8 mouse cellular contexts compared by ENCODE assay signal in the genomic region with DNA sequence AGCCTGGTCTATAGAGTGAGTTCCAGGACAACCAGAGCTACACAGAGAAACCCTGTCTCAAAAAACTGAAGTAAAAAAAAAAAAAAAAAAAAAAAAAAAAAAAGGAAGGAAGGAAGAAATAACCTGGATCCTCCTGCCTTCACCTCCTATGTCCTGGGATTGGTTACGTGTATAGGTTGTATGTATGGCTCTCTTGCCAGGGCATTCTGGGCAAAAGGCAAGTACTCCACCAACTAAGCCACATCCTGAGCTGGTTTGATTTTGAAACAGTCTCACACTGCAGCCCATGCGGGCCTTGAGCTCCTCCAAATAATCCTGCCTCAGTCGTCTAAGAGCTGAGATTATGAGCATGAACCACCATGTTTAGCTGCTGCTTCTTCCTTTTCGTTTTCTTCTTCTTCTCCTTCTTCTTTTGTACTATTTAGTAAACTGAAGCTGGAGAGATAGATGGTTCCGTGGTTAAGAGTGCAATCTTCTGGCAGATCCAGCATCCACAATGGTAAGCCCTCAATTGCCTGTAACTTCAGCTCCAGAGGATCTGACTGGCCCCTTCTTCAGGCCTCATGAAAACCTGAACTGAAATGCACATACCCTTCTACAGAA. TPM values are rescaled to one million over a fixed set of nuclear protein-coding genes. Genes with fewer than 3 reads are reported as not detected.
DNase-seq lines count a peak whose midpoint lies in the region; ATAC-seq and TF ChIP-seq lines count a peak whose summit lies in the region.

No protein-coding gene starts in this region.

- peak overlapping the region; percentile 88; the same call in 1 of the 2 replicates for H3K4me3 ChIP-seq in lung, postnatal 0 days (ENCODE audit: low read depth, low read length)
- peak overlapping the region; percentile 87 for H3K4me3 ChIP-seq in embryonic facial prominence, embryonic 14.5 days (ENCODE audit: low read depth, low read length)
- H3K4me3 ChIP-seq in limb, embryonic 11.5 days (ENCODE audit: low read depth, low read length): peak overlapping the region; percentile 61
- peak overlapping the region; percentile 92 for H3K4me3 ChIP-seq in stomach, embryonic 15.5 days (replicated peaks)

- intact Hi-C loops in left cerebral cortex, postnatal 4 days (cut with DNase I): no loop called here

- no peak for DNase-seq in lung, postnatal 0 days (ENCODE audit: low spot score)
- DNase-seq in lung, postnatal 36 days: no peak
- DNase-seq in embryonic facial prominence, embryonic 14.5 days (ENCODE audit: low spot score): no peak
- DNase-seq in limb, embryonic 11.5 days (ENCODE audit: low spot score): no peak
- no peak for DNase-seq in retina, embryonic 14.5 days (ENCODE audit: low spot score)
- DNase-seq in left cerebral cortex, postnatal 4 days: no peak
- DNase-seq in adrenal gland, adult 8-10 months: no peak

- TF ChIP-seq EP300 in lung, postnatal 0 days (IDR thresholded peaks at IDR 0.05): no peak

- H3K9me3 ChIP-seq in lung, postnatal 0 days (ENCODE audit: low read length): no peaks in the 10 kb centered on the region
- H3K9me3 ChIP-seq in embryonic facial prominence, embryonic 14.5 days (ENCODE audit: control insufficient read depth, low read length): no peaks in the 10 kb centered on the region
- no peaks in the 10 kb centered on the region for H3K9me3 ChIP-seq in limb, embryonic 11.5 days (ENCODE audit: control insufficient read depth, low read length)
- H3K9me3 ChIP-seq in stomach, embryonic 15.5 days: no peaks in the 10 kb centered on the region

- peaks cover 12% of the 10 kb centered on the region for H3K4me1 ChIP-seq in lung, postnatal 0 days (ENCODE audit: insufficient read depth, low read depth, low read length)
- peaks cover 20% of the 10 kb centered on the region for H3K4me1 ChIP-seq in embryonic facial prominence, embryonic 14.5 days (ENCODE audit: control insufficient read depth, insufficient read depth, low read length)
- peaks cover 21% of the 10 kb centered on the region for H3K4me1 ChIP-seq in limb, embryonic 11.5 days (ENCODE audit: control insufficient read depth, insufficient read depth, low read length)
- H3K4me1 ChIP-seq in stomach, embryonic 15.5 days: peaks cover 24% of the 10 kb centered on the region

- peak overlapping the region; percentile 24; the same call in 1 of the 2 replicates for H3K9ac ChIP-seq in lung, postnatal 0 days (replicated peaks; ENCODE audit: low read depth)
- H3K9ac ChIP-seq in embryonic facial prominence, embryonic 14.5 days (ENCODE audit: low read depth, low read length): peak overlapping the region; percentile 97
- peak overlapping the region; percentile 8 for H3K9ac ChIP-seq in limb, embryonic 11.5 days (ENCODE audit: low read length)
- H3K9ac ChIP-seq in stomach, embryonic 15.5 days: no peak overlapping the region

- H3K36me3 ChIP-seq in lung, postnatal 0 days (ENCODE audit: insufficient read depth, low read length): peaks cover 6% of the 10 kb centered on the region
- peaks cover 23% of the 10 kb centered on the region for H3K36me3 ChIP-seq in embryonic facial prominence, embryonic 14.5 days (ENCODE audit: control insufficient read depth, insufficient read depth, low read length)
- peaks cover 5% of the 10 kb centered on the region for H3K36me3 ChIP-seq in limb, embryonic 11.5 days (ENCODE audit: control insufficient read depth, insufficient read depth, low read length)
- peaks cover 10% of the 10 kb centered on the region for H3K36me3 ChIP-seq in stomach, embryonic 15.5 days

- WGBS in lung, postnatal 0 days: 63% methylated on average over 5 of the region's 5 CpGs
- 76% methylated on average over 5 of the region's 5 CpGs for whole genome bisulfite sequencing in embryonic facial prominence, embryonic 14.5 days
- WGBS in limb, embryonic 11.5 days: 82% methylated on average over 5 of the region's 5 CpGs
- 66% methylated on average over 5 of the region's 5 CpGs for WGBS in stomach, embryonic 15.5 days

- H3K27me3 ChIP-seq in lung, postnatal 0 days (replicated peaks; ENCODE audit: insufficient read depth, low read length): peaks cover 3% of the 10 kb centered on the region; the same call in 1 of the 2 replicates
- H3K27me3 ChIP-seq in embryonic facial prominence, embryonic 14.5 days (replicated peaks; ENCODE audit: control insufficient read depth, insufficient read depth, low read length): peaks cover 10% of the 10 kb centered on the region
- peaks cover 7% of the 10 kb centered on the region; the same call in 1 of the 2 replicates for H3K27me3 ChIP-seq in limb, embryonic 11.5 days (ENCODE audit: control insufficient read depth, insufficient read depth, low read length)
- H3K27me3 ChIP-seq in stomach, embryonic 15.5 days (replicated peaks): peaks cover 4% of the 10 kb centered on the region; the same call in 1 of the 2 replicates

- TF ChIP-seq CTCF in lung, postnatal 0 days (IDR thresholded peaks at IDR 0.05): no peak

- peak overlapping the region; percentile 67 for H3K4me2 ChIP-seq in lung, postnatal 0 days (replicated peaks; ENCODE audit: low read depth, low read length)
- H3K4me2 ChIP-seq in embryonic facial prominence, embryonic 14.5 days (ENCODE audit: low read depth, low read length): peak overlapping the region; percentile 74
- peak overlapping the region; percentile 76; the same call in 1 of the 2 replicates for H3K4me2 ChIP-seq in limb, embryonic 11.5 days (ENCODE audit: low read depth, severe bottlenecking)
- H3K4me2 ChIP-seq in stomach, embryonic 15.5 days: peak overlapping the region; percentile 54

- H3K27ac ChIP-seq in lung, postnatal 0 days (ENCODE audit: low read length): 0 out of 2 replicates have a peak overlapping the region, but pooled peaks have one; percentile 98
- H3K27ac ChIP-seq in embryonic facial prominence, embryonic 14.5 days (replicated peaks; ENCODE audit: low read depth, low read length): peak overlapping the region; percentile 98; the same call in 1 of the 2 replicates
- H3K27ac ChIP-seq in limb, embryonic 11.5 days (replicated peaks; ENCODE audit: low read depth, low read length): no peak overlapping the region
- H3K27ac ChIP-seq in stomach, embryonic 15.5 days: no peak overlapping the region; the same call in 1 of the 2 replicates

- no peak for ATAC-seq in lung, postnatal 0 days
- no peak for ATAC-seq in embryonic facial prominence, embryonic 14.5 days (ENCODE audit: low read depth)
- ATAC-seq in limb, embryonic 11.5 days (ENCODE audit: insufficient number of reproducible peaks, low FRiP score, low TSS enrichment, low read depth): no peak
- ATAC-seq in stomach, embryonic 15.5 days (ENCODE audit: insufficient read depth, low FRiP score, low read depth): no peak

RNA-seq across cellular contexts. Expression of a gene that starts 0.9 kb away (rescaled TPM):
- polyA plus RNA-seq in lung, postnatal 0 days (2015; fragmentation: Nextera tagmentation; extraction: Ambion mirVana): 16.2 and 17.7 TPM in 2 replicates
- 22.4 and 23.9 TPM in 2 replicates for polyA plus RNA-seq in embryonic facial prominence, embryonic 14.5 days (2014; fragmentation: Nextera tagmentation; extraction: Ambion mirVana)
- polyA plus RNA-seq in limb, embryonic 11.5 days (2014; fragmentation: Nextera tagmentation; extraction: Ambion mirVana): 34.8 and 35.2 TPM in 2 replicates
- polyA plus RNA-seq in stomach, embryonic 15.5 days (2015; fragmentation: Nextera tagmentation; extraction: Ambion mirVana): 26.3 and 26.7 TPM in 2 replicates
- total RNA-seq in left cerebral cortex, postnatal 4 days (2021): 10 to 100 TPM; 53.8 to 56.6 TPM
- 10 to 100 TPM; 55.2 to 85.7 (median 71.2) TPM for total RNA-seq in adrenal gland, adult 8-10 months (2022)

RNA-seq across cellular contexts. Expression of a gene that starts 3.7 kb away (rescaled TPM):
- 0.19 and 0.31 TPM in 2 replicates for polyA plus RNA-seq in lung, postnatal 0 days (2015; fragmentation: Nextera tagmentation; extraction: Ambion mirVana)
- polyA plus RNA-seq in embryonic facial prominence, embryonic 14.5 days (2014; fragmentation: Nextera tagmentation; extraction: Ambion mirVana): 1.4 and 2.8 TPM in 2 replicates
- 1.0 and 1.1 TPM in 2 replicates for polyA plus RNA-seq in limb, embryonic 11.5 days (2014; fragmentation: Nextera tagmentation; extraction: Ambion mirVana)
- polyA plus RNA-seq in stomach, embryonic 15.5 days (2015; fragmentation: Nextera tagmentation; extraction: Ambion mirVana): 2.4 and 2.6 TPM in 2 replicates
- total RNA-seq in left cerebral cortex, postnatal 4 days (2021): 10 to 100 TPM; 68.6 to 73.1 TPM
- total RNA-seq in adrenal gland, adult 8-10 months (2022): 10 to 100 TPM in 2 of 4 experiments, 1 to 10 TPM in 2; 6.8 to 22.2 (median 10.1) TPM

RNA-seq across cellular contexts. Expression of a gene that starts 13.5 kb away (rescaled TPM):
- 89.6 and 94.2 TPM in 2 replicates for polyA plus RNA-seq in lung, postnatal 0 days (2015; fragmentation: Nextera tagmentation; extraction: Ambion mirVana)
- 93.4 and 96.9 TPM in 2 replicates for polyA plus RNA-seq in embryonic facial prominence, embryonic 14.5 days (2014; fragmentation: Nextera tagmentation; extraction: Ambion mirVana)
- polyA plus RNA-seq in limb, embryonic 11.5 days (2014; fragmentation: Nextera tagmentation; extraction: Ambion mirVana): 107 and 110 TPM in 2 replicates
- polyA plus RNA-seq in stomach, embryonic 15.5 days (2015; fragmentation: Nextera tagmentation; extraction: Ambion mirVana): 103 and 106 TPM in 2 replicates
- 10 to 100 TPM; 85.3 to 89.7 TPM for total RNA-seq in left cerebral cortex, postnatal 4 days (2021)
- total RNA-seq in adrenal gland, adult 8-10 months (2022): 100 to 1,000 TPM in 1 of 4 experiments, 10 to 100 TPM in 3; 90.1 to 110 (median 94.1) TPM

RNA-seq across cellular contexts. Expression of a gene that starts 19.2 kb away (rescaled TPM):
- polyA plus RNA-seq in lung, postnatal 0 days (2015; fragmentation: Nextera tagmentation; extraction: Ambion mirVana): 6.6 and 8.4 TPM in 2 replicates
- polyA plus RNA-seq in embryonic facial prominence, embryonic 14.5 days (2014; fragmentation: Nextera tagmentation; extraction: Ambion mirVana): 27.9 and 33.9 TPM in 2 replicates
- 24.0 and 27.1 TPM in 2 replicates for polyA plus RNA-seq in limb, embryonic 11.5 days (2014; fragmentation: Nextera tagmentation; extraction: Ambion mirVana)
- 21.1 and 22.1 TPM in 2 replicates for polyA plus RNA-seq in stomach, embryonic 15.5 days (2015; fragmentation: Nextera tagmentation; extraction: Ambion mirVana)
- total RNA-seq in left cerebral cortex, postnatal 4 days (2021): 10 to 100 TPM; 51.4 to 56.2 TPM
- 10 to 100 TPM; 16.7 to 32.5 (median 23.3) TPM for total RNA-seq in adrenal gland, adult 8-10 months (2022)

RNA-seq across cellular contexts. Expression of a gene that starts 27.8 kb away (rescaled TPM):
- 0.14 and 0.32 TPM in 2 replicates for polyA plus RNA-seq in lung, postnatal 0 days (2015; fragmentation: Nextera tagmentation; extraction: Ambion mirVana)
- polyA plus RNA-seq in embryonic facial prominence, embryonic 14.5 days (2014; fragmentation: Nextera tagmentation; extraction: Ambion mirVana): 0.30 TPM in 1 of 2 replicates, not detected in the other
- 1.2 and 1.6 TPM in 2 replicates for polyA plus RNA-seq in limb, embryonic 11.5 days (2014; fragmentation: Nextera tagmentation; extraction: Ambion mirVana)
- polyA plus RNA-seq in stomach, embryonic 15.5 days (2015; fragmentation: Nextera tagmentation; extraction: Ambion mirVana): 16.4 and 19.9 TPM in 2 replicates
- total RNA-seq in left cerebral cortex, postnatal 4 days (2021): under 1 TPM; 0.14 to 0.66 TPM
- total RNA-seq in adrenal gland, adult 8-10 months (2022): under 1 TPM in 2 of 4 experiments, not detected in 2; 0.10 to 0.11 TPM

Comparison
In these comparisons a context has a peak if more than half of its experiments do, and no peak if none do; other contexts are left out.
1. H3K27ac ChIP-seq: peak in lung, postnatal 0 days (single experiment) and embryonic facial prominence, embryonic 14.5 days (single experiment); none in limb, embryonic 11.5 days (single experiment) and stomach, embryonic 15.5 days (single experiment).
2. Peak in every context shown above with its lines, with median percentiles within 50 percentile points of each other: H3K4me2 ChIP-seq and H3K4me3 ChIP-seq.